ENCODE assay signal across 17 mouse cellular contexts in the genomic region with DNA sequence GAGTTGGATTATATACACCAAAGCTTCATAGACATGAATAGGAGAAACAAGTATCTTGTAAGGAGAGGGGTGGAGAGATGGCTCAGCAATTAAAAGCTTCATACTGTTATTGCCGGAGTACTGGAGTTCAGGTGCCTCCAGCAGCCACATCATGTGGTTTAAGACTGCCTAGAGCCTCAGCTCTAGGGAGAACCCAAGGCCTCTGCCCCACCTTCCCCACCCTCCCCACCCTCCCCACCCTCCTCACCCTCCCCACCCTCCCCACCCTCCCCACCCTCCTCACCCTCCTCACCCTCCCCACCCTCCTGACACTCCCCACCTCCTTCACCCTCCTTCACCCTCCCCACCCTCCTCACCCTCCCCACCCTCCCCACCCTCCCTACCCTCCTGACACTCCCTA. TPM values are rescaled to one million over a fixed set of nuclear protein-coding genes. Genes with fewer than 3 reads are reported as not detected.
DNase-seq lines count a peak whose midpoint lies in the region; ATAC-seq and TF ChIP-seq lines count a peak whose summit lies in the region.
"Had no signal": no experiment of that assay in that cellular context is flagged by ENCODE, and none has a peak within 500 bp of the region (broad histone marks: within the 10 kb centered on the region; RNA-seq: fewer than 3 reads in every experiment).

No protein-coding gene starts in this region.

- TF ChIP-seq CTCF in liver, postnatal 0 days (IDR thresholded peaks at IDR 0.05; ENCODE audit: low read depth), result no peak
- no peak for TF ChIP-seq CTCF in liver, embryonic 14.5 days (IDR thresholded peaks at IDR 0.05; ENCODE audit: low read depth)
- no peak for TF ChIP-seq CTCF in left cerebral cortex, adult 2 months (IDR thresholded peaks at IDR 0.05)

- no peaks in the 10 kb centered on the region for H3K36me3 ChIP-seq in liver, postnatal 0 days (replicated peaks; ENCODE audit: insufficient read depth, low read length)
- no peaks in the 10 kb centered on the region for H3K36me3 ChIP-seq in liver, embryonic 12.5 days
- H3K36me3 ChIP-seq in liver, embryonic 14.5 days (replicated peaks; ENCODE audit: control insufficient read depth, insufficient read depth, low read depth), result no peaks in the 10 kb centered on the region
- H3K36me3 ChIP-seq: heart, embryonic 10.5 days; hindbrain, embryonic 12.5 days; hindbrain, embryonic 15.5 days had no signal

- intact Hi-C loops in left cerebral cortex, adult 2 months (cut with DNase I), result no loop called here

- TF ChIP-seq EP300 in liver, postnatal 0 days (IDR thresholded peaks at IDR 0.05; ENCODE audit: low read depth), result no peak
- no peak for TF ChIP-seq EP300 in liver, embryonic 14.5 days (IDR thresholded peaks at IDR 0.05; ENCODE audit: low read depth)

- peak; percentile 31 for DNase-seq in liver
- DNase-seq in liver, postnatal 0 days, result no peak
- DNase-seq in liver, embryonic 14.5 days (ENCODE audit: low read depth in 3 of 3, low spot score in 3 of 3), result no peak
- DNase-seq in MN1 (ENCODE audit: low spot score), result no peak
- no peak for DNase-seq in left cerebral cortex, adult 2 months (ENCODE audit: extremely low spot score in 1 of 2, low spot score in 2 of 2)
- DNase-seq: adrenal gland, adult 8-10 months; cerebellum, adult 11-12 months; cerebellum, adult 8-10 months; embryo, embryonic 11 days had no signal

- no peak for ATAC-seq in liver, postnatal 0 days
- ATAC-seq in liver, embryonic 12.5 days, result peak; percentile 86
- peak; percentile 76 for ATAC-seq in liver, embryonic 14.5 days (ENCODE audit: insufficient read depth)
- ATAC-seq: activated CD4-positive, CD25-positive, alpha-beta regulatory T cell, adult 4 months; CD4-positive, CD25-positive, alpha-beta regulatory T cell, adult 4 months; forebrain, embryonic 14.5 days had no signal

- WGBS in liver, postnatal 0 days (ENCODE audit: insufficient replicate concordance), result 90% methylated on average over 1 of the region's 1 CpGs
- 73% methylated on average over 1 of the region's 1 CpGs for WGBS in liver, embryonic 12.5 days (ENCODE audit: insufficient replicate concordance)
- 67% methylated on average over 1 of the region's 1 CpGs for WGBS in liver, embryonic 14.5 days (ENCODE audit: insufficient replicate concordance)

- H3K27ac ChIP-seq in liver, postnatal 0 days (ENCODE audit: low read depth), result no peak overlapping the region
- H3K27ac ChIP-seq in liver, embryonic 12.5 days, result peak overlapping the region; percentile 54; the same call in 1 of the 2 replicates
- H3K27ac ChIP-seq in liver, embryonic 14.5 days, result no peak overlapping the region
- H3K27ac ChIP-seq in left cerebral cortex, adult 2 months, result no peak overlapping the region
- H3K27ac ChIP-seq: hindbrain, embryonic 12.5 days; hindbrain, embryonic 15.5 days had no signal

- no peaks in the 10 kb centered on the region for H3K4me1 ChIP-seq in liver, postnatal 0 days (ENCODE audit: insufficient read depth)
- H3K4me1 ChIP-seq in liver, embryonic 12.5 days, result peaks cover 62% of the 10 kb centered on the region
- H3K4me1 ChIP-seq in liver, embryonic 14.5 days (replicated peaks; ENCODE audit: control insufficient read depth in 2 of 2, insufficient read depth in 2 of 2, low read length in 1 of 2), result peaks cover 22 to 29% of the 10 kb centered on the region in 2 experiments
- H3K4me1 ChIP-seq: hindbrain, embryonic 12.5 days; hindbrain, embryonic 15.5 days had no signal

- no peak overlapping the region for H3K4me3 ChIP-seq in liver, postnatal 0 days (ENCODE audit: low read depth, low read length)
- no peak overlapping the region for H3K4me3 ChIP-seq in liver, embryonic 12.5 days
- H3K4me3 ChIP-seq in liver, embryonic 14.5 days (ENCODE audit: insufficient read depth in 1 of 2, low read depth in 2 of 2, low read length in 2 of 2), result no peak overlapping the region
- H3K4me3 ChIP-seq in left cerebral cortex, adult 2 months, result no peak overlapping the region
- H3K4me3 ChIP-seq: heart, embryonic 10.5 days; hindbrain, embryonic 12.5 days; hindbrain, embryonic 15.5 days had no signal

- no peak overlapping the region for H3K9ac ChIP-seq in liver, postnatal 0 days (replicated peaks)
- no peak overlapping the region for H3K9ac ChIP-seq in liver, embryonic 12.5 days
- no peak overlapping the region for H3K9ac ChIP-seq in liver, embryonic 14.5 days (replicated peaks)
- H3K9ac ChIP-seq: forebrain, postnatal 0 days; hindbrain, embryonic 12.5 days; hindbrain, embryonic 15.5 days had no signal

- no peaks in the 10 kb centered on the region for H3K27me3 ChIP-seq in liver, postnatal 0 days (ENCODE audit: insufficient read depth, low read length)
- no peaks in the 10 kb centered on the region; the same call in 1 of the 2 replicates for H3K27me3 ChIP-seq in liver, embryonic 12.5 days (replicated peaks)
- H3K27me3 ChIP-seq in liver, embryonic 14.5 days (ENCODE audit: control insufficient read depth, insufficient read depth, low read length), result no peaks in the 10 kb centered on the region
- H3K27me3 ChIP-seq: hindbrain, embryonic 15.5 days had no signal

- H3K9me3 ChIP-seq in liver, postnatal 0 days (ENCODE audit: low read length), result no peaks in the 10 kb centered on the region
- H3K9me3 ChIP-seq in liver, embryonic 12.5 days (replicated peaks), result no peaks in the 10 kb centered on the region
- H3K9me3 ChIP-seq in liver, embryonic 14.5 days (ENCODE audit: control insufficient read depth, low read length), result no peaks in the 10 kb centered on the region
- H3K9me3 ChIP-seq: heart, embryonic 10.5 days; hindbrain, embryonic 12.5 days; hindbrain, embryonic 15.5 days had no signal

- H3K4me2 ChIP-seq in liver, postnatal 0 days (ENCODE audit: low read depth, low read length), result no peak overlapping the region
- peak overlapping the region; percentile 22; the same call in 1 of the 2 replicates for H3K4me2 ChIP-seq in liver, embryonic 12.5 days
- H3K4me2 ChIP-seq in liver, embryonic 14.5 days (ENCODE audit: low read depth), result no peak overlapping the region
- H3K4me2 ChIP-seq: hindbrain, embryonic 12.5 days; hindbrain, embryonic 15.5 days had no signal

RNA-seq across cellular contexts. Expression of a gene that starts 10.1 kb away (rescaled TPM):
- 8.6 and 9.2 TPM in 2 replicates for polyA plus RNA-seq in liver, postnatal 0 days (2015; fragmentation: Nextera tagmentation; extraction: Ambion mirVana)
- polyA plus RNA-seq in liver, embryonic 12.5 days (2016; fragmentation: Nextera tagmentation; extraction: Ambion mirVana), result 45.8 and 47.0 TPM in 2 replicates
- 5.6 and 9.3 TPM in 2 replicates for polyA plus RNA-seq in liver, embryonic 14.5 days (2012; rRNA removed)
- polyA plus RNA-seq in liver, embryonic 14.5 days (2014; fragmentation: Nextera tagmentation; extraction: Ambion mirVana), result 14.4 and 17.2 TPM in 2 replicates
- total RNA-seq in left cerebral cortex, adult 2 months (2021), result 10 to 100 TPM; 18.2 to 22.8 TPM
